Mouse (Mus musculus): ENCODE measurements around the gene Fmnl3.

Gene Fmnl3

DNA sequence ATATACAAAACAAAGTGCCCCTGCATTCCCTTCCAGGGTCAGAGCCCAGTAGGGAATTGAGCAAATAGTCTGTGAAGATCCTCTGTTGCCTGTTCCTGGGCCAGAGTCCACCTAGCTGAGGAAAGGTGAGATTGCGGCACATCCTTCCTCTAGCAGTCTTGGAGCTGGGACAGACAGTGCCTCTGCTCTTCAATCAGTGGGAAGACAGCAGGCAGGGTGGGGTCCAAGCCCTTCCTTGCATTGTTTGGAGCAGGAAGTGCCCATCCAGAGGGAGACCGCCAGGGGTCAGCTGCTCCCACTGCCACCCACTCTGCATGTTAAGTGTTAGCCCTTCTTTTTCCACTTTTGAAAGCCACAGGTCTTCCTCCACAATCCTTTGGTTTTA, 53.0 kb downstream of the Fmnl3 start:
- no peak for DNase-seq (ENCODE audit: low spot score)

- DNase-seq (ENCODE audit: low spot score): peak; percentile 37
Observed at GRCm38 (mm10) chr15:99316314-99317266, 53.7 kb downstream of the Fmnl3 start.

- no peak for DNase-seq (ENCODE audit: low spot score)
Observed at GRCm38 (mm10) chr15:99314891-99315290, 55.4 kb downstream of the Fmnl3 start.

GRCm38 (mm10) chr15:99310617-99311016, 59.7 kb downstream of the Fmnl3 start:
- no peak for DNase-seq (ENCODE audit: low spot score)

- no peak for DNase-seq (ENCODE audit: low spot score)
Observed at GRCm38 (mm10) chr15:99309549-99309948, 60.7 kb downstream of the Fmnl3 start.

DNA sequence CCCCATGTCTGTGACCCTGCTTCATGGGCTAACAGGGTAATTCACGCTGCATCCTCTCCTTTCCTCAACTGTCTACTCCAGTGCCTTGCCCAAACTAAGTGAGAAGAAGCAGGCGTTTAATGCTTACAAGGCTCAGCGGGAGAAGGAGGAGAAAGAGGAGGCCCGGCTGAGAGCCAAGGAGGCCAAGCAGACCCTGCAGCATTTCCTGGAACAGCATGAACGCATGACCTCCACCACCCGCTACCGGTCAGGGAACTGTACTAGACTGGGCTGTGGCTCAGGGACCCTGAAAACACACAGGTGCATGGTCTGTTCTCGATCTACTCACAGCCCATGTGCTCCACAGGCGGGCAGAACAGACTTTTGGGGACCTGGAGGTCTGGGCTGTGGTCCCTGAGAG, 62.8 kb downstream of the Fmnl3 start:
- no peak for DNase-seq (ENCODE audit: low spot score)

DNA sequence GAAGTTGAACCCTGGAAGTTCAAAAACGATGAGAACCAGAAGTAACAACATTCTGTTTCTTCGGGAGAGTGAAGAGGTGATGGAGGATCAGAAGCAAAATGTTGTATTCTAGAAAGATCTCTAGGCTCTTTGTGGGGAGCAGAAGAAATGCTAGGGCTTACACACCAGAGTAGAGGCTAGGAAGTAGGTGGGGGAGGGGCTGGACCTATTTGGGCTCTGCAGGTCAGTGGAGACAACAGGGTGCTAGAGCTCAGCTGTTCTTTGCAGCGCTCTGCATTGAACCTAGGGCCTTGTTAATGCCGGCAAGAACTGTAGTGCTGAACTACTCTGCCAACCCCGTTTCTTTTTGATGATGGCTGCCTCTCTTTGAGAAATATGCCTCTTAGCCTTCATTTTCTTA, 74.1 kb downstream of the Fmnl3 start:
- DNase-seq (ENCODE audit: low spot score): no peak

- no peak for DNase-seq (ENCODE audit: low spot score)
Observed at GRCm38 (mm10) chr15:99295484-99295981, 74.7 kb downstream of the Fmnl3 start, which contains the start of gene Fam186b. Gene Fam186b (minus strand): TSS chr15:99295888.

DNA sequence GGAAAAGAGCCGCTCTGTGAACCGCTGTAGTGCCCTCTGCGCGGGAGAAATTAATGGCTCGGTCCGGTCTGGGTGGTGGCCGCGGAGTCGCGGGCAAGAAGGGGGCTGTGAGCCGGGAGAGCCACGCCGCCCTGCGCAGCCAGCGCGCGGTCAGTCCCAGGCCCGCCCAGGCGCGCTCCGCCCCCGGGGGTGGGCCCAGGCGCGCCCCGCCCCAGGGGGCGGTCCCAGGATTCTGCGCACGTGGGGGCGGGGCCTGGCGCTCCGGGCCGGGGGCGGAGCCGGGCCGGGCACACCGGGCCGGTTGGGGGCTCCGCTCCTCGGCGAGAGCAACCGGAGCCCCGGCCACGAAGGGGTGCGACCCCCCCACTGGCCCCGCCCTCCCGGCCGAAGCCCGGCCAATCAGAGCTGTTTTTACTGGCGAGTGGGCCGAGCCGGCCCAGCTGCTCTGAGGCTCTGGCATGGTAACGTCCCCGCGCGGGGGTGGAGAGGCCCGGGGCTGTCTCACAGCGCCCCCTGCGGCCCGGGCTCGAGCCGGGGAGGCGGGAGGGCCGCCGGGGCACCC, 75.4 kb downstream of the Fmnl3 start, which contains the start of gene Prpf40b:
TSS of gene Prpf40b (plus strand) at position 275 of the 562 bp plus-strand sequence.
- peak; percentile 62 for DNase-seq (ENCODE audit: low spot score)

DNA sequence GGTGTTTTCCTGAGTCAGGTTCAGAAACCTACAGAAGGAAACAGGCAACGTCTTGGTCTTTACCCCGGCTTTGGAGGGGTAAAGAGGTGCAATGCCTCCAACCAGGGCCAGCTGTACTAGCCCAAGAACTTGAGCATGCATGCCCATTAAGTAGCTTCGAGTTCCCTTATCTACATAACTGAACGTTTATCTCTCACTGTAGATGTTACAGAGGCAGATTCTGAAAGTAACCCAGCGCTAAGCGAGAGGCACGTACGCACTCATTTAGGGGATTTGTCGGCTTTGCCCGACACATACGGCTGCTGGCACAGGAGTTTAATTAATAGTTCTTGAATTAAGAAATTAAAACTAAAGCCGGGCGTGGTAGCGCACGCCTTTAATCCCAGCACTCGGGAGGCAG, 76.0 kb downstream of the Fmnl3 start:
- peak; percentile 15 for DNase-seq (ENCODE audit: low spot score)

DNA sequence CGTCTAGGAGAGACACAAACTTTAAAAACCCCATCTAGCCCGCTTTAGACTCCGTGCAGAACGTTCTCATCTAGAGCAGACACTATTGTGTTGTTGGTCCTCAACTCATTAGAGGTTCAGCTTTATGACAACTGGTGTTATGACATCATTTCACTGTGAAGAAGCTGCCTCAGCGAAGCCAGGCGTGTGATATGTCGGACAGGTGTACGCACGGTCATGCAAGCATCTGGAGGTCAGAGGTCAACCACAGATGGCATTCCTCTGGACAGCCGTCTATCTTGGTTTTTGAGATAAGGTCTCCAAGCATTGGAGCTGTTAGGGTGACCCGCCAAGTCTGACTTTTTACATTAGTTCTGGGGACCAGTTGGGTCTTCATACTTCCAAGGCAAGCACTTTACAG, 79.7 kb downstream of the Fmnl3 start:
- DNase-seq (ENCODE audit: low spot score): no peak

DNA sequence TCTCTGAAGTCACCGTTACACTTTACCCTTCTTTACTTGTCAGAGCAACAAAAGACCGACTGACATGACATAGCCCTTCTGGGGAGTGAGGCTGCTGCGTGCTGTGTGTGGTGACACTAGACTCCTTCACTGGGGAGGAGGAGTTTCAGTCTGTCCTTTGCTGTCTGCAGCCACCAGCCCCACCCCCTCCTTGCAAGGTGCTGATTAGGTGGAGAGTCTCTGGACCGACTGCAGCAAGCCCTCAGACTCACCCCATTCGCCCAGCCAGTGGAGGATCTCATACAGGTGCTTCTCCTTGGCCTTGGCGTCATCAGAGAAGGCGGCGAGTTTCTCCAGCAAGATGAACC, 85.1 kb downstream of the Fmnl3 start:
- no peak for DNase-seq (ENCODE audit: low spot score)

DNA sequence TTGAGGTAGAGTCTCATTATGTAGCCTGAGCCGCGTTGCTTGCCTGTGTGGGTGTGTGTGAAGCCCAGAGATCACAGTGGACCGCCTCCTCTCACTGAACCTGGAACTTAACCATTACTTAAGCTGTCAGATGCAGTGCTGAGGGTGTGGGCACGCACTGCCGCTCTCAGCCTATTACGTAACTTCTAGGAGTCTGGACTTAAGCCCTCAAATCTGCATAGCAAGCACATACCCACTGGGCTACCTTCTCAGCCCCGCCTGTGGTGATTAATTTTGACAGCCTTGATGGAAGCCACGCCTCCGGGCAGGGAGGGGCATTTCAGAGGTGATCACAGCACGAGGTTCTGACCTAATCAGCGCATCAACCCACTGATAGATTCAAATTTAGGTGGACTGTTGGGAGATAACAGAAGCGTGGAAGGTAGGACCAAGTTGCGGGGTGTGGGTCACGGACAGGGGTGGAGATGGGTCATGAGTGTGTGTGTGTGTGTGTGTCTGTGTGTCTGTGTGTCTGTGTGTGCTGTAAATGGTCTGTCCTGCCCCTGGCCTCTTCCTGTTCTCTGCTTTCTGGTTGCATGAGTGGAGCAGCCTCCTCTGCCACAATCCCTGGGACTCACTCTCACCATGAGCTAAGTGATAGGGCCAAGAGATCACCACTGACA, 85.6 kb downstream of the Fmnl3 start:
- peak; percentile 52 for DNase-seq (ENCODE audit: low spot score)

DNA sequence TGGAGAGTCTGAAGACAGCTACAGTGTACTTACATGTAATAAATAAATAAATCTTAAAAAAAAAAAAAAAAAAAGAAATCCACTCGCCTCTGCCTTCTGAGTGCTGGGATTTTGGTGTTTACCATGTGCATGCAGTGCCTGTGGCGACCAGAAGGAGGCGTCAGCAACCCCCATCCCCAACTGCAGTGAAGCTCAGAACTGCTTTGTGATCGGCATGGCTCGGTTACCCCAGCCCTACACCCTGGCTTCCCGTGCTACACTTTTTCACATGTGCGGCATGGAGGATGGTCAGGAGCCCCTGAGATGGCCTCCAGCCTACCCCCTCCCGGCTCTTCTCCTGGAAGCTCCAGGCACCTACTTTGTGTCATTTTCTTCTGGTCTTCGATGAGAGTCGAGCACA, 86.8 kb downstream of the Fmnl3 start:
- no peak for DNase-seq (ENCODE audit: low spot score)

- no peak for DNase-seq (ENCODE audit: low spot score)
Observed at GRCm38 (mm10) chr15:99278271-99278670, 92.0 kb downstream of the Fmnl3 start.

DNA sequence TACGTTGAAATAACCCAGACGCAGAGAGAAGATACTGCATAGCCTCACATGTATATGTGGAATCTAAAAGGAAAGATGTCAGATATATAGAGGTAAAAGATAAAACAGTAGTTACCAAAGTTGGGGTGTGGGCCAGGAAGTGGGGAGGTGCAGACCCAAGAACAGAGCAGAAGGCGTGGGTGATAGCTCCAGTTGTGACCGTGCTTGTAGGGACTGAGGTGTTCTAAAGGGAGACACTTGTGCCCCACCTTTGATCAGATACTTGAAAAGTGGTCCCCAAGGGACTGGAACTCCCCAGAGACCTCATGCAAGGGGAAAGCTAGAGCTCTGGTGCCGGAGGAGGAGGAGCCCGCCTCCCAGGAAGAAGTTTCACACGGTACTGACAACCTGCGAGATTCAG, 94.2 kb downstream of the Fmnl3 start:
- DNase-seq (ENCODE audit: low spot score): no peak
